Mouse (Mus musculus) CD8-positive naive resting alpha-beta T cell, adult 2 months (primary cell): ENCODE measurements around the gene Thegl.

Experiments used
- DNase-seq, 2 experiments: peaks; one replicate each; pipeline ENCODE4 v3.0.0; 2022; ENCODE audit warnings: low read depth in 2 of 2, low spot score in 2 of 2

Thegl gene

GRCm38 (mm10) chr5:77044362-77044761, 28.5 kb downstream of the Thegl start:
- no peak for DNase-seq

- no peak for DNase-seq
These were observed 36.8 kb downstream of the Thegl start for GRCm38 (mm10) chr5:77052616-77053015.

DNA sequence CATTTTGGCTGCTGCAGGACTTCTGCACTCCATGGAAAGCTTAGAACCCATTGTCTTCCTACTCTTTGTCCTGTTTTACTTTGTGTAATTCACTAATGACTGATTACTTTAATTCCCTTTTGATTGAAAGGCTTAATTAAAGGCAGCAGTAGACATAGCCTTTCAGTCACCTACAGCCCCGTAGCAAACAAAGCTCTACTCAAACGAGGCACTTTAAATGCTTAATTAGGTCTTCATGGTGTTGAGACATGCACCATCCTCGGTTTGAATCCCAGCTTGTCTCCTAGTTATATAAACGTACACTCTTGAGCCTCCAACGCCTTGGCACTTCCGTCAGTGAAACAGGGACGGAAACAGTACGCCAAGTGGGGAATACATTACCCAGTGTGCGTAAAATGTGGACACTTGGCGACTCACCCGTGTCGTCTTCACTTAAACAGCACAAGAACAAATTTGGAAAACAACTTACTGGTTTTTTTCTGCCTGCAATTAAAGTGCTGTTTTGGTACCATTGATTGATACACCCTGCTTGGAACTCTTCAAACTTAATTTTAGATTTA, 41.1 kb downstream of the Thegl start:
- no peak for DNase-seq

- DNase-seq = no peak
These were observed 44.5 kb downstream of the Thegl start for GRCm38 (mm10) chr5:77060363-77060762.

- DNase-seq = peak; percentile 44 to 60
These were observed 45.7 kb downstream of the Thegl start for GRCm38 (mm10) chr5:77061372-77062038.

DNA sequence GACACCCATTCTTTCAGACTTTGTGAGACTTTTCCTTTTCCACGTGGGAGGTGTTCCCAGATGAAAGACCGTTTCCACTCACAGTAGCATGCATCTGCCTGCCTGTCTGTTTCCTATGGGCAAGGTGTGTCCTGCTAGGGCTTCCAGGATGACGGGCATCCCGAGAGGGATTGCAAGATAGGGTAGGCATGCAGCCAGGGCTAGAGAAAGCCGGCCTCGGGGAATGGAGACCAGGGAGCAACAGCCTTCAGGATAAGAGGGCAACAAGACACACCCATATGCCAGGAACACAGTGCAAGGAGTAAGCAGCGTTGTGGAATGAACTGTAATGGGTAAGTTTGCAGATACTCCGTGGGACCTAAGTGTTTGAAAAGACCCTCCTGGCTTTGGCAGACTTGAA, 51.5 kb downstream of the Thegl start:
- no peak for DNase-seq

- no peak for DNase-seq
These were observed 55.2 kb downstream of the Thegl start for GRCm38 (mm10) chr5:77070987-77071386.

GRCm38 (mm10) chr5:77071626-77072025, 55.8 kb downstream of the Thegl start:
- no peak for DNase-seq

DNA sequence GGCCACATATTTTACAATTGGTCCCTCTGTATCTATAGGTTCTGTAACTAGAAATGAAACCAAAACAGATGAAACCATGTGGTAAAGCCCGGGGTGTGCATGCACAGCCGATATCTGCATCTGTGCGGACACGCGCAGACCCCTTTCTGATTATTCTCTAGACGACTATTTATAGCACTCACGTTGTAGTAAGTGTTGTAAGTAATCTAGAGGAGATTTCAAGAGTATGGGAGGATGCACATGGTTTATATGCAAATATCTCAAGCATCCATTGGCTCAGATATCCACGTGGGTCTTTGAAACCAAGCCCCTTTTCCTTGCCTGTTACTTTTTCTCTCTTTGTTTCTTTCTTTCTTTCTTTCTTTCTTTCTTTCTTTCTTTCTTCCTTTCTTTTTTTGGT, 58.0 kb downstream of the Thegl start:
- no peak for DNase-seq

DNA sequence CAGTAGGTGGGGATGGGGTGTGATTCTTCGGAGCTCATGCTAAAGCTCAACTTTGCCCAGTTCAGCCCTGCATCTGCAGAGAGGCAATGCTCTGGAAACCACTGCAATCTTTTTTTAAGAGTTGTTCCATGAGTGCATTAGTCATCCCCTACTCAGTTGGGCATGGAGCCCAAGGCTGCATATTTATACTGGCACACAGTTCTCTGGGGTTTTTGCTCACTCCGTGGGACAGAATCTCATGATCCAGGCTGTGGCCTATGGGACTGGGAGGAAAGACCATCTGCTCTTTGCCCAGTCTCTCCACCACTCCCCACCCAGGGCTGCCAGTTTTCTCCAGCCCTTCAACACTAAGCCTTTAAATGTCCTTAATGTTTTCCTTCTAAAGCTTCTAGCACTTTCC, 59.1 kb downstream of the Thegl start:
- no peak for DNase-seq

DNA sequence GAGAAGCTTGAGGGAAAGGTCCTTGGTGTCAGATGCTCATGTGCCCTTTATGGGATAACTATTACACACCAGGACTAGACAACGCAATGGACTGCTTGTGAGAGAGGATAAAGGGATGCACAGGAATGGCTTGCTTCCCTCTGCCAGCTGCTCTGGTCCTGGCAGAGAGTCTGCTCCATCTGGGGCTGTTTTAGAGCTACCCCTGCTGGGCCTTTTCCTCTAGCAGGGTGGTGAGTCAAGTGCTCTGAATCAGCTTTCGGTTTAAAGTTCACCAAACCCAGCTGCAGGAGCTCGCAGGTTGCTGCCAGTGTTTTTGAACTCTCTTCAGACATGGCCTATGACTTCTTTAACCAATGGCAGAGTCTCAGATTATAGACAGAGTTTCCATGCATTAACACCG, 60.1 kb downstream of the Thegl start:
- no peak for DNase-seq

DNA sequence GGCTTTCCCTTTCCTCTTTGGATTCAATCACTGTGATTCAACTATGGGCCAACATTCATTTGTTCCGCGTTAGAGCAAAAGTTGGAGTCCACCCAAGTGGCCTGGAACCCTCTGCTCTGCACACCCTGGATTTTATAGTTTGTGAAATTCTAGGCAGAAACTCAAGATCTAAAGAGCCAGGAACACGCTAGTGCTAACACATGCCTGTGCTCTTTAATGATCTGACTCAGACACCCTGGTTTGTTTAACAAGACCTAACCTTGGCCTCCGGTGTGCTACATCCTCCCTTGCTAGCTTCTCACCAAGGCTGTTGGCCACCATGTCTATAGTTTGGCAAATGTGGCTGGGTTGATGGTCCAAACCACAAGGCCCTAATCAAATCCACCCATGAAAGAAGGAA, 64.9 kb downstream of the Thegl start:
- DNase-seq = no peak

DNA sequence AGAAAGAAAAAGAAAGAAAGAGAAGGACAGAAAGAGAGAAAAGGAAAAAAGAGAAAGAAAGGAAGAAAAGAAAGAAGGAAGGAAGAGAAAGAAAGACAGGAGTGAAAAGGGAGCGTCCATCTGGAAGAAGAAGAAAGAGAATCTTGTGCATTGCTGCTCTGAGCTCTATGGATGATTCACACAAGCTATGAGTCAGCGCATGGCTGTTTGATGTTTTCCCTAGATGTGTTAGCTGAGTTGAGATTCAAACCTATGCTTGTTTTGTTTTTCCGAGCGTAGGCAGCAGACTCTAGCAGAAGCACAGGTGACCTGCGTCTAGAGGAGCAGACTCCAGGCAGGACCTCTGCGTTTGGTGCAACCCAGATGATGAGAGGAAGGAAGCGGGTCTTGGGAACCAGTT, 66.9 kb downstream of the Thegl start:
- no peak for DNase-seq

- DNase-seq = no peak
These were observed 68.6 kb downstream of the Thegl start for GRCm38 (mm10) chr5:77084418-77084817.

- DNase-seq = no peak
These were observed 70.1 kb downstream of the Thegl start for GRCm38 (mm10) chr5:77085753-77086450.

- no peak for DNase-seq
These were observed 70.7 kb downstream of the Thegl start for GRCm38 (mm10) chr5:77086541-77086940.

- DNase-seq = no peak
These were observed 71.3 kb downstream of the Thegl start for GRCm38 (mm10) chr5:77087122-77087521.

- peak; percentile 55 to 60 for DNase-seq
These were observed 73.5 kb downstream of the Thegl start for GRCm38 (mm10) chr5:77089294-77089693.

DNA sequence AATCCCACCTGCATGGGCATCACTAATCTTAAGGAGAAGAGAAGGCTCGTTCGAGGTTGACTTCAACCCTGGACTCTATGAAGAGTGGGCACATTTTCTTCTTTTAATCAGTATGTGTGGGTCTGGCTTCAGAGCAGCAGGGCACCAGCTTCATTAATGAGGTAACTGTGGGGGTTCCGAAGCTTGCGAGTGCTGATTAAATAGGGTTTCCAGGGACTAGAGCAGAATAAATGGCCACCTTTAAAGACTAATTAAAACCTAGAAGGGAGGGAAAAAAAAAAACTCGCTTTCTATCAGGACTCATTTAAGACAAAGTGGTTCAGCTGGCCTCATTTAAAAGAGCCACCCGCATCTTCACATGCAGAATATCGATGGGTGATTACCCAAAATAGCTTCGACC, 74.1 kb downstream of the Thegl start:
- DNase-seq = no peak

DNA sequence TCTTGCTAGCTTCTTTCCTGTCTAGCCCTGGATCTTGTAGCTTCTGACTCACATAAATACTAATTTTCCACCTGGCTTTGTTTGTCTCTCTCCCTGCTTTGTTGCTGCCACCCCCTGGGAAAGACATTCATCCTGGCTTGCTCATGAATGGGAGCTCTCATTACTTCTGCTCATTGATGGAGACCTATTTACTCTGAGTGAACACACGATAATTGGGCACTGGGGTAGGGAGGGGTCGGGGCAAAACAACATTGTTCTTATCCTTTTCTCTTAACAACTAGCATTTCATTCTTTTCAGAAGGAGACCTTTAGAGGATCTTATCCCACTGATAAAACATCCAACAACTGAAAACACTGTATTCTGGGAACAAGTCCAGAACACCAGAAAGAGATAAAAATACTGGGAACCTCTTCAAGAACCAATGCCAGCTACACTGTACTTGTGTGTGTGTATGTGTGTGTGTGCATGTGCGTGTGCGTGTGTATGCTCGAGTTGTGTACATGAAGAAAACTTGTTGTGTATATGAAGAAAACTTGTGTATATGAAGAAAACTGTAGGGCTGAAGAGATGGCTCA, 74.8 kb downstream of the Thegl start:
- no peak for DNase-seq

GRCm38 (mm10) chr5:77091923-77092322, 76.1 kb downstream of the Thegl start:
- DNase-seq = no peak

GRCm38 (mm10) chr5:77092531-77092930, 76.7 kb downstream of the Thegl start:
- peak in 1 of 2 experiments; percentile 17 for DNase-seq
